Mouse (Mus musculus) left cerebral cortex, postnatal 14 days (tissue): Measurements from ENCODE around the gene Gm37240. TPM values are rescaled to one million over a fixed set of nuclear protein-coding genes. Genes with fewer than 3 reads are reported as not detected.

ENCODE experiments used
- DNase-seq, 2 experiments: peaks; one replicate each; pipeline ENCODE4 v3.0.0; 2021 to 2022; ENCODE audit warnings: low spot score in 2 of 2, mixed read lengths in 1 of 2
- intact Hi-C: fragments of 180-260 bp; cut with DNase I; formaldehyde crosslinking; loops from one replicate; pipeline ENCODE4 v1.15.1; 2025
- total RNA-seq, 2 experiments: library from RNA; stranded (reverse); gene quantifications; 2 replicates each; pipeline ENCODE4 v1.2.3; 2021

Gm37240 gene
- total RNA-seq, 2 experiments from 2014 or later: 1.9 to 3.2 TPM

DNA sequence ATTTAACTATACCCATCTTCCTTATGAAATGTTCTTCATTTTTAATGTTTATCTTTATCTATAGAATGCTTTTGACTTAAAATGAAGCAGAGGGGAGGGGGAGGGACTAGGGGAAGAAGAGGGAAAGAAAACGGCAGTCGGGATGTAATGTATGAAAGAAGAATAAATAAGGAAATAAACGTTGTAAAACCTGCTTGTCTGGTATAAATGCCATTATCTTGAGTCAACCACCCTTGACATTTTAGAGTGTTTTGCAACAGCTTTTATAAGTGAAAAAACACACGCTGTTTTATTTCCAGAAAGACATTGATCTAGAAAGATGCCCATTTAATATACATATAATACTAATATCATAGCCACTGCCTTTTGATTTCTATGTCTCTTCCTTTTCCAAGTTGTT is 469.7 kb downstream of the Gm37240 start:
- DNase-seq: no peak
- intact Hi-C loops: no loop called here

- intact Hi-C loops: no loop called here
Measured at GRCm38 (mm10) chr3:85398841-85399240, 488.5 kb downstream of the Gm37240 start.

GRCm38 (mm10) chr3:85398483-85398835 is 488.9 kb downstream of the Gm37240 start:
- intact Hi-C loops: no loop called here
- DNase-seq: no peak

More at GRCm38 (mm10) chr3:85398841-85399240, 488.5 kb downstream of the Gm37240 start:
- no peak for DNase-seq

GRCm38 (mm10) chr3:85397816-85398482 is 489.4 kb downstream of the Gm37240 start:
- intact Hi-C loops: no loop called here
- DNase-seq: no peak

DNA sequence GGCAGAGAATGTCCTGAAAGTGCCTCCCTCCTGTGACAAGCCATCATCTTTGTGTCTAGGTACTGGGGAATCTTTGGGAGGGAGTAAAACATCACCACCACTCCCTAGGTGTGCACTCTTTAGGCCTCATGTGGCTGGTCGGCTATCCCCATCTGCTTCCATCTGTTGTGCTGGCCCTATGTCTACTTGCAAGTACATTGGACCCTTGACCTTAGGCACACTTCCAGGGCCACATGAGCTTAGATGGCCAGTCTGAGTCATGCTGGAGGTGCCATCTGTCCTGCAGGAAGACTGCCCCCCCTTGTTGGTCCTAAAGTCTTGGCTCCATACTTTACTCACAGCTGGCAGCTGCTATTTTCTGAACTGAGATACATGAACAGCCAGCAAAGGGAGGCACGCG is 493.9 kb downstream of the Gm37240 start:
- DNase-seq: no peak
- intact Hi-C loops: no loop called here

GRCm38 (mm10) chr3:85391756-85392155 is 495.6 kb downstream of the Gm37240 start:
- intact Hi-C loops: no loop called here
- DNase-seq: no peak

DNA sequence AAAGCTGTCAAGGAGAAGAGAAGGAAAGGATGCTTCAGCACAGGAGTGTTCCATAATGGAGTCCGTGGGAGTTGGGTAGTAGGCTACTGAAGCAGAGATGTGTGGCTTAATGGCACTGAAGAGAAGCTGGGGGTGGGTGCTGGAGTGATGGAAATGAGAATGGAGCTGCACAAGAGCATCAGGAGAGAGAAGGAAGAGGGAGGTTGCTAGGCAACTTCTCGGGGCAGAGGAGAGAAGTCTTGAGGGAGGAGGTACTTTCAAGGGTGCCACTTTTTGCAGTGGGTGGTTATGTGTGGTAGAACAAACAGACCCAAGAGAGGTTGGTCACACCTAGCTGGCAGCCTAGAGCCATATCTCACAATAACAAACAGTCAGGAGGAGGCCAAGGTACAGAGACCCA is 496.2 kb downstream of the Gm37240 start:
- DNase-seq: peak; percentile 69 to 90
- intact Hi-C loops: no loop called here

GRCm38 (mm10) chr3:85385371-85385770 is 501.9 kb downstream of the Gm37240 start:
- DNase-seq: no peak
- intact Hi-C loops: no loop called here

DNA sequence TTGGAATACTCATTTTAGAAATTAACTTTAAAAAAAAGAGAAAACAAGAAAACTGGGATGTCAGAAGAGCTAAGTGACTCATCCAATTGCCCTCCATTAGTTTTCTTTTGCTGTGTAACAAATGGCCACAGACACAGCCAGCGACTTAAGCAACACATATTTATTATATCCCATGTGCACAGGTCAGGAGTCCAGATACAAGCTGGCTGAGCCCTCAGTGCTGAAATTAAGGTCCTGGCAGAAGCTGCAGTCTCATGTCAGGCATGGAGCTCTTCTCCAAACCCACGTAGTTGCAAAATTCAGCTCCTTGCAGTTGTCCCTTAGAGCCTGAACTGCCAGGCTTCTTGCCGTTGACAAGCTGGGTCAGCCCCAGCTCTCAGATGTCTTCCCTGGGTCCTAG is 504.0 kb downstream of the Gm37240 start:
- intact Hi-C loops: no loop called here

GRCm38 (mm10) chr3:85378703-85379395 is 508.5 kb downstream of the Gm37240 start:
- intact Hi-C loops: loop anchor here (5.0 to 10.0 kb wide), 4 partner anchors 88 to 424 kb away; partner anchors contain the start of gene Gatb
- DNase-seq: peak; percentile 41 to 79

More for the DNA sequence above, 504.0 kb downstream of the Gm37240 start:
- DNase-seq: no peak

DNA sequence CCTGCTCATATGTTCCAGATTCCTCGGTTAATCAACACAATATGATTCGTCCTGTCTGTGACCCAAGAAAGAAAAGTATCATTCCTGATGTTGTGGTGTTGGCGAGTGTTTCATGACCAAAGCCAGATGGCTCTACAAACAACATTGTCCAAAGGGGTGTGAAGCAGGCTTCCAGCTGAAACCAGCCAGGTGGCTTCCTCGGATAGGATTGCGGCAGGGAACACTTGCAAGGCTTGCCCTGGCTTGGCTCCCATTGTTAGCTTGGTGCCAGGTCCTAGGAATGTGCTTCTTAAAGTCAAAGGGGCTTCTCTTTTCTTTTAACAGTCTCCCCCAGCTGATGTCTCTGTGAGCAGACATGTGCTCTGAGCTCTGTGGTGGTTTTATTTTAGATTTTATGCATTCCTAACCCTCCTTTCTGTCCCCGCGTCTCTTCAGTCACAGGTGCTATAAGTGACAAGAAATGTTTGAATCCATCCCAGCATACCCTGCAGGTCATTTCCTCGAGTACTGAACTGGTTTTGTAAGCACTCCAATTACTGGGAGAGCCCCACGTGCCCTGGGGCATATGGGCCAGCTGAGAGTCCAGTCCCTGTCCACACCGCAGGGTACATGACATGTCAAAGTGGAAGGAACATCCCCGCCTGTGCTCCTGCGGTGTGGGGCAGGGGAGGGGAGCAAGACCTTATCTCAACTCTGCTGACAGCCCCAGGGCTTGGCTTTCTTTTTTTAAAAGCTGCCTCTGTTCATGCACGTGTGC is 509.2 kb downstream of the Gm37240 start:
- intact Hi-C loops: loop anchor here (5.0 to 10.0 kb wide), 4 partner anchors 89 to 423 kb away; partner anchors contain the start of gene Gatb
- peak; percentile 25 to 27 for DNase-seq

GRCm38 (mm10) chr3:85377505-85377904 is 509.8 kb downstream of the Gm37240 start:
- intact Hi-C loops: loop anchor here (5.0 to 10.0 kb wide), 4 partner anchors 90 to 423 kb away; partner anchors contain the start of gene Gatb
- peak; percentile 40 to 41 for DNase-seq

- no peak for DNase-seq
- intact Hi-C loops: loop anchor here (5.0 to 10.0 kb wide), 4 partner anchors 91 to 422 kb away; partner anchors contain the start of gene Gatb
Measured at GRCm38 (mm10) chr3:85376541-85376940, 510.8 kb downstream of the Gm37240 start.

DNA sequence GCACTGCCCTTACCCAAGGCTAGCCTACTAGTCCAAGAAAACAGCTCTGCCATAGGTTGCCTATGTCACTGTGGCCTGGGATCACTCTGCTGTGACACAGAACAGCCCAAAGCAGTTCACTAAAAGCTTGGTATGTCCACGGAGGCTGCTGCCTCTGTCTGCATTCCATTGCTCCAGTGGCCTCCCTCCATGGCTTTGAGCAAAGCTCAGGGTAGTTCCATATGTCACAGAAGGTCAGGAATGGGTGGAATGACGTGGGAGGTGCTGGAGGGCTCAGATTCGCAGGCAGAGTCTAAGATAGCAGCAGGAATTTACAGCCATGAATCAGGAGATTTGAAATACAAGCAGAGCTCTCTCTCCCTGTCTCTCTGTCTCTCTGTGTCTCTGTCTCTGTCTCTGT is 514.3 kb downstream of the Gm37240 start:
- DNase-seq: no peak
- intact Hi-C loops: loop anchor here (10.0 kb wide), 2 partner anchors 348 to 418 kb away; no protein-coding TSS in a partner anchor

DNA sequence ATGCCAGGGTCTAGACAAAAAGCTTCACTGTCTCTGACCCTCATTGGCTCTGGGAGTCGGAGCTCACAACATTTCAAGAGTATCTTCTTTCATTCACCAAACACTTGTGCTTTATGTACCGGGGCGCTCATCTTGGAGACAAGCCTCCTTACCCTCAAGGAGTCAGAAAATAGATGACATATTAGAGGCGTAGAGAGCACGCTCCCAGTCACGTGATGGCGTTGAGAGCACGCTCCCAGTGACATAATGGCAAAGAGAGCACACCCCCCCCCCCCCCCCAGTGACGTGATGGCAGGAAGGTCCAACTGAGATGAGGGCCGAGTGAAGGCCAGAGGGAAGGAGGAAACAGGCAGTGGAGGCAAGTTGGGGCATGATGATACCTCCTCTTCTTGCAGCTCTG is 517.5 kb downstream of the Gm37240 start:
- no peak for DNase-seq
- intact Hi-C loops: loop anchor here (5.0 to 10.0 kb wide), 4 partner anchors 53 to 415 kb away; no protein-coding TSS in a partner anchor

- intact Hi-C loops: loop anchor here (5.0 kb wide), 2 partner anchors 52 to 163 kb away; no protein-coding TSS in a partner anchor
- DNase-seq: no peak
Measured at GRCm38 (mm10) chr3:85369157-85369556, 518.2 kb downstream of the Gm37240 start.

- DNase-seq: peak; percentile 68 to 69
- intact Hi-C loops: loop anchor here (5.0 kb wide), 2 partner anchors 51 to 164 kb away; no protein-coding TSS in a partner anchor
Measured at GRCm38 (mm10) chr3:85368354-85369120, 518.8 kb downstream of the Gm37240 start.

DNA sequence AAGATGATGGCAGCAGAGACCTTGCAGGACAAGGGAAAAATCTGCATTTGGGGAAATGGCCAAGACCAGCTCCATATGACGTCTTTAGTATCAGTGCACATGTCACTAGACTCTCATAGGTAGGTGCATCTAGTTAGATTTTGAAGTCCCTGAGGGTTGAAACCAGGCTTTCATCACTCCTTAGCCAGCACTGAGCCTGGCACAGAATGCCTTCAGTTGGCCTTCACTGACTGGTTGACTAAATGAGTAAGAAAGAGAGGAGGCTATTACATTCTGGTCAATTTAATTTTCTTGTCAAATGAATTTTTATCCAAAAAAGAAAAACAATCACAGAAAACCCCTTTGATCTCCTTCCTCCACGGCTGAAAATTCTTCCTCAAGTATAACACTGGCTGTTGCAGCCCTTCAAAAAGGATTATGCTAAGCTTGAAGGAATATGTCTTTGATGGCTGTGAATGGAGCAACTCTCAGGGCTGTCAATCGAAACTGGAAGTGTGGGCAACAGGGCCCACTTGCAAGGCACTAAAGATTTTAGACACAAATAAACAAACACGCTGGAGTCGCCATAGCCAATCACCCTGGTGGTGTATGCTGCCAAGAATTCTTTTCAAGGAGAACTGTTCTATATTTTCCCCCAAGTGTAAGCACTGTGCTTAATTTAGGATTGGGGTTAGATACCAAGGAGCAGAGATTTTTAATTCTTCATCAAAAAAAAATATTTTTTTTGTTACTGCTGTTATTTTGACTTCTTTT is 522.6 kb downstream of the Gm37240 start:
- intact Hi-C loops: loop anchor here (5.0 kb wide), 2 partner anchors 47 to 168 kb away; no protein-coding TSS in a partner anchor
- DNase-seq: no peak
